Mouse (Mus musculus): ENCODE measurements around the gene Tbc1d22a. TPM values are rescaled to one million over a fixed set of nuclear protein-coding genes. Genes with fewer than 3 reads are reported as not detected.
A peak's percentile ranks its signal among the peaks of the same experiment; 100 is the strongest.
"Not testable (repeated sequence)": the region's sequence is repeated elsewhere in the genome, so short reads cannot be mapped to it uniquely, and the experiment has no call there.

Tbc1d22a gene
- polyA plus RNA-seq, 1 experiment, result 12.8 TPM

DNA sequence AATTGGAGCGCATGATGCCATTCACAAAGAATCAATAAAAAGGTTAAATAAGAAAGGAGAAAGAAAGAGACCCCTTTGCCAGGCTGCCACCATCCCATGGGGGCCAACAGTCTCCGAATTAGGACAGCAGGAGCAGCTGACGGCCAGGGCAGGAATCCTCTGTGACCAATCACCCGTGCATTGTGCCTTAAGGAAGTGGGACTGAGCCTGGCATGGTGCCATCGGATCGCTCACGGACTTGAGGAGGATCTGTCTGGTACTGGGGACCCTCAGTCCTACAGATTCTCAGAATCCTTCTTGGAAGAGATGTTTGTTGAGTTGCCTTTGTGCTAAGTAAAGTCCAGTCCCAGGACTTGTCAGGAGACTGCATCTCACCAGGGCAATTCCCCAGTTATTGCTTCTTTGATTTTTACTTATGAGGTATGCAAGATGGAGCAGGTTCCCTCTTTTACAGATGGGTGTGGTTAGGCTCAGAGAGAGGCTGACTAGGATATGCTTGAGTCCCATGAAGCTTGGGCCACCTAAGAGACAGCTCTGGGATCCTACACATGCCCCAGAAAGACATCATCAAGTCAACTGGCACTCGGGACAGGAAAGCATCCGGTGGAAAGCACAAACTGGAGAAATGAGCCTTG, 12.4 kb upstream of the Tbc1d22a start:
- no peak for TF ChIP-seq POLR2A (IDR thresholded peaks at IDR 0.05; ENCODE audit: low read depth, low read length)
- TF ChIP-seq CTCF (IDR thresholded peaks at IDR 0.05; ENCODE audit: borderline replicate concordance, insufficient read depth, low read length), result no peak
- no peaks in the 10 kb centered on the region for H3K4me1 ChIP-seq (ENCODE audit: control insufficient read depth, insufficient read depth, low read length)
- no peak overlapping the region for H3K4me3 ChIP-seq (ENCODE audit: insufficient read depth, low read length)
- no peak overlapping the region for H3K27ac ChIP-seq (ENCODE audit: insufficient read depth, low read length)

DNA sequence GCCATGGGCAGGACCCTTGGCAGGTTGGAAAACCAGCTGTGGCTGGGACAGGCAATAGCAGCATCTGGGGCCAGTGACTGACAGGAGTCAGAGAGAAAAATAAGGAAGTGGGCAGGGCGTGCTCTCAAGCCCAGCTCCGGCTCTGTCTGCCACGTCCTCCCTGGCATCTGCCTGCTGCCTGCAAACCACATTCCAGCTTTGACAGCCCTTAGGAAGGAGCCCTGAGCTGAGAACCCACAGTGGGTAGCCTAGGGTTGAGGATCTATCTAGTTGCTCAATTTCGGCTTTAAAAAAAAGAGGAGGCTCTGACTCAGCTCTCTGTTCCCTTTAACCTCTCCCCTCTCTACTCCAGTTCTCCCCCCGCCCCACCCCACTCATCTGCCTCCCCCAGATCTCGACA, 11.6 kb upstream of the Tbc1d22a start:
- H3K27ac ChIP-seq (ENCODE audit: insufficient read depth, low read length), result no peak overlapping the region
- TF ChIP-seq CTCF (IDR thresholded peaks at IDR 0.05; ENCODE audit: borderline replicate concordance, insufficient read depth, low read length) (no peak), POLR2A (IDR thresholded peaks at IDR 0.05; ENCODE audit: low read depth, low read length) (no peak)
- H3K4me1 ChIP-seq (ENCODE audit: control insufficient read depth, insufficient read depth, low read length), result no peaks in the 10 kb centered on the region
- no peak overlapping the region for H3K4me3 ChIP-seq (ENCODE audit: insufficient read depth, low read length)

DNA sequence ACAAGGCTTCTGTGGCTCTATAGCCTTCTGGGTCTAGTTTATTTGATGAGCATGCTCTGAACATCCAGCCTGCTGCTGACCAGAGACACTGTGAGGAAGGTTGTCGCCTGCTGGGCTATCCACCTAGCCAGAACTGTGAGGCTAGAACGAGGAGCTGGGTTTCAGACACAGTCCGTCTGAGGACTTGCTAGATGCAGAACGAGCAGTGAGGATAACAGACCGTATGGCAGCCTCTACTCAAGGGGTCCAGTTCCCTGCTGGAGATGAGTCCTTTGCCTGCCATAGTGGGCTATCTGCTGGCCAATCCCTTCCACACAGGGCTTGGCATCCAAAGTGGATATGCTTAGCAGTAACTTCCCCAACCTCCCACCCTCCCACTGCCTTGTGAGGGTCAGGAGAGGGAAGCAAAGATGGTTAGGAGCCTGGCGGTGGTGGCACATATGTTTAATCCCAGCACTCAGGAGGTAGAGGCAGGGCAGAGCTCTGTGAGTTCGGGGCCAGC, 10.9 kb upstream of the Tbc1d22a start:
- H3K27ac ChIP-seq (ENCODE audit: insufficient read depth, low read length), result no peak overlapping the region
- no peaks in the 10 kb centered on the region for H3K4me1 ChIP-seq (ENCODE audit: control insufficient read depth, insufficient read depth, low read length)
- TF ChIP-seq POLR2A (IDR thresholded peaks at IDR 0.05; ENCODE audit: low read depth, low read length) (no peak), CTCF (IDR thresholded peaks at IDR 0.05; ENCODE audit: borderline replicate concordance, insufficient read depth, low read length) (no peak)
- no peak overlapping the region for H3K4me3 ChIP-seq (ENCODE audit: insufficient read depth, low read length)

DNA sequence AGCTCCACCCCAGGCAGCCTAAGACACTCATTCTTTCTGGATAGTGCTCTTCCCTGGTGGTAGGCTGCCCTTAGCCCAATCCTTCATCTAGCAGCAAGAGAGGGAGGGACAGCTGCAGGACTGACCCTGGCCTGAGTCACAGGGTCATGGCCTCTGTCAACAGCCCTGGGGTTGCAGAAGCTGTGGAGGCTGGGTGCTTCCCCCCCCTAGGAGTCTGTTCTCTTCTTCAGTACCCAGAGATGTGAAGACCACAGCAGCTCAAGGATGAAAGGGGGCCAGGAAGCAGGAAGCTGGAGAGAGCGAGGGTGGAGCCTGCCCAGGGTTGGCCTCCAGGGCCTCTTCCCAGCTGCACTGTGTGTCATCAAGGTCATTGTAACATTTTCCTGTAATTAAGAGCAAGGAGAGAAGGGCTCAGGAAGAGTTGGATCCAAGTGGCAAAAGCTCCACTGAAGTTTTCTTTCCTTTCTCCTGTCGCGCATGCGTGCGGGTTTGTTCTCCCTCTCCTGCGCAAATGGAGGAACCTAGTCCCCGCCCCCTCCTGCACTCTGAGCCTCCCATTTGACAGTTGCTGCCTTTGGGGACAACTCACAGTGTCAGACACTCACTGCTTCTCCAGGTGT, 10.2 kb upstream of the Tbc1d22a start:
- H3K4me3 ChIP-seq (ENCODE audit: insufficient read depth, low read length), result no peak overlapping the region
- TF ChIP-seq POLR2A (IDR thresholded peaks at IDR 0.05; ENCODE audit: low read depth, low read length) (no peak), CTCF (IDR thresholded peaks at IDR 0.05; ENCODE audit: borderline replicate concordance, insufficient read depth, low read length) (no peak)
- no peak overlapping the region for H3K27ac ChIP-seq (ENCODE audit: insufficient read depth, low read length)
- H3K4me1 ChIP-seq (ENCODE audit: control insufficient read depth, insufficient read depth, low read length), result no peaks in the 10 kb centered on the region

DNA sequence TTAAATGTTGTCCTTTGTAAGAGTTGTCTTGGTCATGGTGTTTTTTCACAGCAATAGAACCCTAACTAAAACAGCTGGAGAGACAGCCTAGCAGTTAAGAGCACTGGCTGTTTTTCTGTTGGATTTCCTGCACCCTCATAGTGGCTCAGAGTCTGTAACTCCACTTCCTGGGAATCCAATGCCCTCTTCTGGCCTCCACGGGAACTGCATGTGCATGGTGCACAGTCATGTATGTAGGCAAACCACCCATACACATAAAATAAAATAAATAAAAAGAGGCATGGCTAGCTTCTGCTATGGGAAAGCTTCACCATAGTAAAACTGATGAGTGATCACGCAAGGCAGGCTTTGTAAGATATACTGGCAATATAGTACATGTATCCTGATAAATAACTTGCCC, 9.0 kb upstream of the Tbc1d22a start:
- TF ChIP-seq POLR2A (IDR thresholded peaks at IDR 0.05; ENCODE audit: low read depth, low read length), result no peak
- peak; percentile 39; the same call in 1 of the 2 replicates for TF ChIP-seq CTCF (IDR thresholded peaks at IDR 0.05; ENCODE audit: borderline replicate concordance, insufficient read depth, low read length)

DNA sequence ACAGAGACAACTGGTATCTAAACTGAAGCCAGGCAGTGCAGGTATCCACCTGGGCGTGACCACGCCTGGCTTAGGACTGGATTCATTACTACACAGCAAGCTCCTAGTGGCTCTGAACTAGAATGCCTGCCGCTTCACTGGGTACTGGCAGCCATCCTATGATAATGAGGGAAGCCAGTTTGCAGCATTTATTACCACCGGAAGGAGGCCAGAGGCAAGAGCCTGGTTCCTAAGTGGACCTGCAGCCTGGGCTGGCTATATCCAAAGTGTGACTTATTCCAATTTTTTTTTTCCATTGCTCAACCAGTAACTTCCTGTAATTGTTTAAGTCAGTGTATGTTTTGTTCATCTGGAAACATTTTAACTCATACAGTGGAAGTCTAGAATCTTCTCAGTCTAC, 7.9 kb upstream of the Tbc1d22a start:
- no peaks in the 10 kb centered on the region for H3K4me1 ChIP-seq (ENCODE audit: control insufficient read depth, insufficient read depth, low read length)
- no peak overlapping the region for H3K4me3 ChIP-seq (ENCODE audit: insufficient read depth, low read length)
- TF ChIP-seq POLR2A (IDR thresholded peaks at IDR 0.05; ENCODE audit: low read depth, low read length), result no peak
- TF ChIP-seq CTCF (IDR thresholded peaks at IDR 0.05; ENCODE audit: borderline replicate concordance, insufficient read depth, low read length), result no peak
- no peak overlapping the region for H3K27ac ChIP-seq (ENCODE audit: insufficient read depth, low read length)

More for the DNA sequence above, 9.0 kb upstream of the Tbc1d22a start:
- no peak overlapping the region for H3K27ac ChIP-seq (ENCODE audit: insufficient read depth, low read length)
- H3K4me1 ChIP-seq (ENCODE audit: control insufficient read depth, insufficient read depth, low read length), result no peaks in the 10 kb centered on the region
- H3K4me3 ChIP-seq (ENCODE audit: insufficient read depth, low read length), result no peak overlapping the region

DNA sequence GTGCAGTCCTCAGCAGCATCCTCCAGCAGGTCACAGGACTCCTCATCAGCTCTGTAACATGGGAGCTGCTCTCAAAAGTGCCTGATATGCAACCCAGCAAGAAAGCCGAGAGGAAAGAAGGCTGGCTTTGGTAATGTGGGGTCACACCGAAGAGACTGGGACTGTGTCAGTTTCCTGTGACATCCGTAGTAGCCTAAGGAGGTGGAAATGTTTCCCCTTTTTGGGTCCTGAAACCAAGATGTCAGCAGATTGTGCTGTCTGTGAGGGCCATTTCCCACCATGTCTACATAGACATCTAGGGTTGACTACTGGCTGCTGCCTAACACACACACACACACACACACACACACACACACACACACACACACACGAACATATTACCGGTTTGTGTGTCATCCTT, 2.1 kb upstream of the Tbc1d22a start:
- H3K4me3 ChIP-seq (ENCODE audit: insufficient read depth, low read length), result not testable (repeated sequence)

DNA sequence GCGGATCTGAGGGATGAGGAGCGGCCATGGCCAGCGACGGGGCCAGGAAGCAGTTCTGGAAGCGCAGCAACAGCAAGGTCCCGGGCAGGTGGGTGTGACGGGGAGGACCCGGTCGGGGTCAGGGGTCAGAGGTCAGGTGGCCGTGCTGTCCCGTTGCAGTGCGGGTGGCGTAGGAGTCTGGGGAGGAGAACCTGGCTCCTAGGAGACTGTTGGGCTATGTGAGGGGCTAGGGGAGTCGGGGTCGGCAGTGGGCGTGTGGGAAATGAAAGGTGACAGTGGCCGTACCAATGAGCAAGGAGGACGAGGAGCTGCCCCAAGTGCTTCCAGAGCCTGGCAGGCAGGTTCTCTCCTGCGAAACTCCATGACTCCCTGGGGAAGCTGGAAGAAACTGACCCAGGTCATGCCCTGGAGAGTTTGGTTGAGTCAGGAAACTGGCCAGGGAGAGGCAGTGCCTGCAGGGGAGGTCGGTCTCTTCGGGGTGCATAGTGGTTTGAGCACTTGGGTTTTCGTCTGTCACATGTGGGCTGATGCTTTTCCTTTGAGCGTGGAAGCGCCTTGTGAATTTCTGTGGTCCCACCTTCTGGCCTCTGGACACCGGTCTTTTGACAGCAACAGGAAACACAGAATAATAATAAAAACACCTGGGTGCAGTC, 416 bp downstream of the Tbc1d22a start:
- Histone ChIP-seq H3K4me1 (ENCODE audit: control insufficient read depth, insufficient read depth, low read length) (no peaks in the 10 kb centered on the region), H3K27ac (ENCODE audit: insufficient read depth, low read length) (no peak overlapping the region), H3K4me3 (ENCODE audit: insufficient read depth, low read length) (peak overlapping the region; percentile 75)
- no peak for TF ChIP-seq CTCF (IDR thresholded peaks at IDR 0.05; ENCODE audit: borderline replicate concordance, insufficient read depth, low read length)
- no peak for TF ChIP-seq POLR2A (IDR thresholded peaks at IDR 0.05; ENCODE audit: low read depth, low read length)

More for the DNA sequence above, 2.1 kb upstream of the Tbc1d22a start:
- not testable (repeated sequence) for H3K4me1 ChIP-seq (ENCODE audit: control insufficient read depth, insufficient read depth, low read length); H3K27ac ChIP-seq (ENCODE audit: insufficient read depth, low read length)

DNA sequence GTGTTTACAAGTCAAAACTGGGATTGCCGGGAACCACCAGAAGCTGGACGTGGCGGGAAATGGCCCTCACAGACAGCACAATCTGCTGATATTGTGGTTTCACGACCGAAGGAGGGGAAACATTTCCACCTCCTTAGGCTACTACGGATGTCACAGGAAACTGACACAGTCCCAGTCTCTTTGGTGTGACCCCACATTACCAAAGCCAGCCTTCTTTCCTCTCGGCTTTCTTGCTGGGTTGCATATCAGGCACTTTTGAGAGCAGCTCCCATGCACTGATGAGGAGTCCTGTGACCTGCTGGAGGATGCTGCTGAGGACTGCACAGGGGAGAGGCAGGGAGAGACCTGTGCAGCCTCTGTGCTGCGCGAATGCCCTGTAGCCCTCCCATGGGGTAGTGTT, 2.4 kb downstream of the Tbc1d22a start:
- not testable (repeated sequence) for H3K4me1 ChIP-seq (ENCODE audit: control insufficient read depth, insufficient read depth, low read length); H3K27ac ChIP-seq (ENCODE audit: insufficient read depth, low read length); H3K4me3 ChIP-seq (ENCODE audit: insufficient read depth, low read length)

DNA sequence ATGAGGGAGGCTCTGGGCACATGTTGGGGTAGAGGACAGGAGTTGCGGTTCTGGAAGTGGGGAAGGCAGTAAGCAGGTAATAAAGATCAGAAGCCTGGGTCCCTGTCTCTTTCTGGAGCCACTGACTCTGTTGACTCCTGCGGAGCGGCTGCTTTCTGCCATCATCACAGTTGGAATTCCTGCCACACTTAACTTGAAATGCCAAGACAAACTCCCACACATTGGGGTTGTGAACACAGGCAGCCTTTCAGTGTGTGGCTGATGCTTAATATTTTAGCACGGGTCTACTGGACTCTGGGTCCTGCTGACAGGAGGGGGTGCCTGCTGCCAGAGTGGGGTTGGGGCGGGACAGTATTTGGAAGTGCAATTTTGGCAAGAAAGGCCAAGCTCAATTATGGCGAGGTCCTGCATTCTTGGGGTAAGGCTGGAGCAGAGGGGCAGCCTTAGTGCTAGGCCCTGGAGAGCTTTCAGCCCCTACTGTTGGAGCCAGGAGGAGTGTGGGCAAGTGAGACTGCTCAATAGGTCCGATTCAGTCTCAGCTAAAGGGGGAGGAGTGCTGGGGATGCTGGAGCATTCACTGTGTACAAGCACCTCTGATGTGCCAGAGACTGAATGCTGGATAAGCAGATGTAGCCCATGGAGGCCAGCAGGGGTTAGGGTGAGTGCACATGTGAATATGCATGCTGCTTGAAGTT, 5.4 kb downstream of the Tbc1d22a start:
- Histone ChIP-seq H3K4me1 (ENCODE audit: control insufficient read depth, insufficient read depth, low read length) (no peaks in the 10 kb centered on the region), H3K27ac (ENCODE audit: insufficient read depth, low read length) (no peak overlapping the region), H3K4me3 (ENCODE audit: insufficient read depth, low read length) (no peak overlapping the region)
- no peak for TF ChIP-seq POLR2A (IDR thresholded peaks at IDR 0.05; ENCODE audit: low read depth, low read length)
- no peak for TF ChIP-seq CTCF (IDR thresholded peaks at IDR 0.05; ENCODE audit: borderline replicate concordance, insufficient read depth, low read length)
